Mouse (Mus musculus) midbrain, embryonic 16.5 days (tissue): Measurements from ENCODE around the gene Tex48. TPM values are rescaled to one million over a fixed set of nuclear protein-coding genes. Genes with fewer than 3 reads are reported as not detected.
A peak's percentile ranks its signal among the peaks of the same experiment; 100 is the strongest.

Experiments
- ATAC-seq: fragments of 200-750 bp; cut with Nextera tagmentation; 2 replicates; pipeline ENCODE4 v1.8.0; 2017; ENCODE audit warnings: moderate TSS enrichment
- H3K27ac ChIP-seq: fragments of 300-500 bp; sonication (generic); 2 replicates; pipeline ENCODE4 v1.5.1; 2014; ENCODE audit warnings: mild to moderate bottlenecking, low read length, mixed read lengths
- H3K27me3 ChIP-seq: fragments of 300-500 bp; sonication (generic); 2 replicates; pipeline ENCODE4 v1.6.1; 2014; ENCODE audit warnings: low read depth, low read length, mixed read lengths; ENCODE audit not compliant: control insufficient read depth, insufficient read depth
- H3K36me3 ChIP-seq: fragments of 300-500 bp; sonication (generic); 2 replicates; pipeline ENCODE4 v1.6.1; 2014; ENCODE audit warnings: mild to moderate bottlenecking, low read length, moderate library complexity, mixed read lengths; ENCODE audit not compliant: control insufficient read depth, insufficient read depth
- H3K4me1 ChIP-seq: fragments of 300-500 bp; sonication (generic); 2 replicates; pipeline ENCODE4 v1.6.1; 2014; ENCODE audit warnings: mild to moderate bottlenecking, low read length, mixed read lengths; ENCODE audit not compliant: control insufficient read depth, insufficient read depth
- H3K4me2 ChIP-seq: fragments of 300-500 bp; sonication (generic); 2 replicates; pipeline ENCODE4 v1.6.1; 2014; ENCODE audit warnings: mild to moderate bottlenecking, low read length, mixed read lengths
- H3K4me3 ChIP-seq: fragments of 300-500 bp; sonication (generic); 2 replicates; pipeline ENCODE4 v1.5.1; 2014; ENCODE audit warnings: low read depth, mild to moderate bottlenecking, low read length, moderate library complexity, mixed read lengths
- H3K9ac ChIP-seq: fragments of 300-500 bp; sonication (generic); 2 replicates; pipeline ENCODE4 v1.6.1; 2014; ENCODE audit warnings: low read depth, low read length, mixed read lengths
- H3K9me3 ChIP-seq: fragments of 300-500 bp; sonication (generic); replicated peaks from 2 replicates; pipeline ENCODE4 v1.6.1; 2014; ENCODE audit warnings: mild to moderate bottlenecking, low read length, mixed read lengths; ENCODE audit not compliant: control insufficient read depth, poor library complexity, severe bottlenecking
- WGBS: fragments of 180-500 bp; shearing (Covaris S2); extraction: QIAGEN DNeasy Blood & Tissue Kit; methylation state at CpG from one replicate; pipeline ENCODE4 v1.1.7; 2014; 5-methylcytosine and 5-hydroxymethylcytosine counted together
- polyA plus RNA-seq: library from polyadenylated mRNA; unstranded; fragments of >200 nt; fragmentation: Nextera tagmentation; extraction: Ambion mirVana; gene quantifications from 2 replicates; pipeline ENCODE4 v1.2.1, GENCODE M21; 2015

The Tex48 gene
- not detected in 2 replicates for polyA plus RNA-seq

DNA sequence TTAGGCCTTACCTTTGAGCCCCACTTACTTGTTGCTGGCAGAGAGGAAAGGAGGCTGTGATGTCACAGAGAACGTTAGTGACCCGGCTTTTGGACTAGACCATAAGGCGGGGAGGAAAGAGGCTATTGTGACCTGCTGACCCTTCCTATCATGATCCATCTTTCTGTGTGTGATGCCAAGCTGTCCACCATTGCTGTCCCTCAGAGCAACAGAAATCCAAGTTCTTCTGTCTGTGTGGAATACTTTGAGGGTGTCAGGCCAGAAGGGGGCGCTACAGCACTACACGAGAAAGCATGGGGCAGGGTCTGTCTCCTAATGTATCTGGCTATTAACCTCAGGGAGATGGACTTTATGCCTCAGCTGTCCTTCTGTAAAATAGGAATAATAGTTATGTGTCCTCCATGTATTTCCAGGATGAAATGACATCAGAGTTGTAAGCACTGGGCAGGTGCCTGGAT lies at the start of gene Tex48:
Gene Tex48, minus strand, starts transcription at position 51 of the 458 bp plus-strand sequence.
- H3K4me3 ChIP-seq = no peak within 1 kb of the TSS
- H3K9me3 ChIP-seq = no peaks in the 10 kb centered on the region
- H3K4me1 ChIP-seq = no peaks in the 10 kb centered on the region
- ATAC-seq = no peak
- H3K9ac ChIP-seq = no peak within 1 kb of the TSS
- no peaks in the 10 kb centered on the region for H3K27me3 ChIP-seq
- H3K27ac ChIP-seq = no peak within 1 kb of the TSS
- no peak within 1 kb of the TSS for H3K4me2 ChIP-seq
- no peaks in the 10 kb centered on the region for H3K36me3 ChIP-seq
- WGBS = 60% methylated on average over 5 of the region's 5 CpGs

DNA sequence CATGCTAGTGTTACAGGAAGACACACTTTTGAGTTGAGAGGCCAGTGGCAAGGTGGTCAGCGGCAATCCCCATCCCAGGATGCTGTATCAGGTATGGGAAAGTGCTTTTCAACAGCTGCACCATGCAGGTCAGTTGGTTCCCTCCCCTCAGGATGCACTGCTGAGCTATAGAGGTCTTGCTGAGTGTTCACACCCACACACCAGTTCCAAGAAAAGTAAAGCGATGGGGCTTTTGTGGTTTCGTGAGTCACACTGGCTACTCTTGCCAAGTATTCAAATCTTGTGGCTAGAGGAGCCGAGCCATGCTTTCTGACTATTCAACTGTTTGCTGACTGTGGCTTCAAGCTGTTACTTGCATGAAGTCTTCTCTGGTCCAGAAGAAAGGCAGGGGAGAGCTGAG lies 46.0 kb upstream of the Tex48 start:
- no peak overlapping the region for H3K9ac ChIP-seq
- ATAC-seq = no peak
- H3K9me3 ChIP-seq = 0 out of 2 replicates have a peak, but pooled peaks cover 2% of the 10 kb centered on the region
- no peak overlapping the region for H3K27ac ChIP-seq
- no peaks in the 10 kb centered on the region for H3K4me1 ChIP-seq
- H3K4me2 ChIP-seq = no peak overlapping the region
- H3K4me3 ChIP-seq = no peak overlapping the region
- H3K36me3 ChIP-seq = no peaks in the 10 kb centered on the region
- WGBS = 82% methylated on average over 4 of the region's 4 CpGs
- no peaks in the 10 kb centered on the region for H3K27me3 ChIP-seq

DNA sequence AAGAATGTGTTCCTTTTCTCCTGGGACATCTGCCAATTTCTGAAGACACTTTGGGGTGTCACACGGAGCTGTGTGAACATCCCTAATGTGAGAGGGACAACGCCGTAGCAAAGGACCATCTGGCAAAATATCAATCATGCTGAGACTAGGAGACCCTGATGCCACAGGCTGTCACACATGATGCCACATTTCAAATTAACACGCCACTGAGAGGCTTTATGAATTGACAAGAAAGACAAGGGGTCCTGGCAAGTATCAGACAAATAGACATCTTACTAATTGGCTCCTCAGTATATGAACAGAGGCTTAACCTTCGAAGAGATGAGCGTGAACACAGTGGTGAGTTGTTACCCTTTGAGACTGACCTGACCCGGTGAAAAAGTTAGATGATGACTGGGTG lies 43.5 kb upstream of the Tex48 start:
- no peak overlapping the region for H3K4me3 ChIP-seq
- H3K9ac ChIP-seq = no peak overlapping the region
- H3K27me3 ChIP-seq = no peaks in the 10 kb centered on the region
- WGBS = 63% methylated on average over 7 of the region's 7 CpGs
- no peak overlapping the region for H3K27ac ChIP-seq
- no peaks in the 10 kb centered on the region for H3K36me3 ChIP-seq
- no peaks in the 10 kb centered on the region for H3K4me1 ChIP-seq
- 0 out of 2 replicates have a peak, but pooled peaks cover 2% of the 10 kb centered on the region for H3K9me3 ChIP-seq
- ATAC-seq = no peak
- H3K4me2 ChIP-seq = no peak overlapping the region

DNA sequence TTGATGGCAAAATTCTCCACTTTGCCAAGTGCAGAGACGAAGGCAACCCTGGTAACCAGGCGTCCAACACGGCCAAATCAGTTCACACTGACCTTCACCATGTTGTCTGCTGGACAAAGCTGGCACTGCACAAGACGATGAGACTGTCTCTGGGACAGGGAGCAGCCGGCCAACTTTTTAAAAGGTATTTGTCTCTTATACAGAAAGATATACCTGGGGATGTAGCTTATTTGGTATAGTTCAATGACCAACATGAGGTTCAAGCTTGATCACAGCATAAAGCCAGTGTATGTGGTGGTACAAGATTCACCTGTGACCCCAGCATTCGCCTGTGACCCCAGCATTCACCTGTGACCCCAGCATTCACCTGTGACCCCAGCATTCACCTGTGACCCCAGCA lies 41.1 kb upstream of the Tex48 start, which contains the start of gene Gm11214:
Gene Gm11214, minus strand, starts transcription at position 101 of the 400 bp plus-strand sequence.
- ATAC-seq = no peak
- WGBS = 93% methylated on average over 6 of the region's 6 CpGs
- H3K9ac ChIP-seq = no peak within 1 kb of the TSS

DNA sequence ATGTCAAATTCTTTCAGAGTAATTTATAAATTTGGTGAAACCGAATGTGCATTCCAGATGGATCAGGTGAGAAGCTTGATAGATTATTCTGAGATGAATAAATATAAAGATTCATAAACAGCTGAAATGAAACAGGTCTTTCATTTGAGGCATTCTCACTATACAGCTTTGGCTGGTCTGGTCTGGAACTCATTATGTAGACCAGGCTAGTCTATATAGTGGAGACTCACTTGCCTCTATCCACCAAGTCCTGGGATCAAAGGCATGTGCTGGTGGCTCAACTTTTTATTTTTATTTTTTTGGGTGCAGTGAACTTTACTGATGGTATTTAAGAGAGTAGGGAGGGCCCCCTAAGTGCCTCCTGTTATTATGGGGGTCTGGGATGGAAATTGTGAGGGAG lies 39.6 kb upstream of the Tex48 start:
- 41% methylated on average over 1 of the region's 1 CpGs for WGBS
- ATAC-seq = no peak

More for the DNA sequence above, 41.1 kb upstream of the Tex48 start, which contains the start of gene Gm11214:
- Histone ChIP-seq H3K36me3 (no peaks in the 10 kb centered on the region), H3K4me1 (no peaks in the 10 kb centered on the region), H3K9me3 (0 out of 2 replicates have a peak, but pooled peaks cover 2% of the 10 kb centered on the region), H3K27ac (no peak within 1 kb of the TSS), H3K4me3 (no peak within 1 kb of the TSS), H3K4me2 (no peak within 1 kb of the TSS), H3K27me3 (no peaks in the 10 kb centered on the region)

DNA sequence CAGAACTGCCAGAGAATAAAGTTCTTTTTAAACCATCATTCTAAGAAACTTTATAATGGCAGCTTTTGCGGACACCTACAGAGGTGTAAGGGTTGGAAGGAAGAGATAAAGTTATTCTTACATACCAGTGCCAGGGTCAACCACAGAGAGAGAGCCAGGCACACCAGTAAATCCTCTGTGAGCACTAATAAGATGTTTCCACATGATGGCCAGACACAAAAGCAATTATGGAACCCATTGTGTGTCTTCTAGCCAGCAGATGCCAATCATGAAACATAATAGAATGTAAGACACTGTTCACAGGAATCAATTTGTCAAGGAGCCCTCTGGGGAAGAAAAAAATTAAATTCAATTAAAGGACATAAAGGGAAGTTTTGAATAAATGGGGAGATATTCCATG lies 39.2 kb upstream of the Tex48 start:
- no peaks in the 10 kb centered on the region for H3K9me3 ChIP-seq
- no peaks in the 10 kb centered on the region for H3K27me3 ChIP-seq
- no peak overlapping the region for H3K27ac ChIP-seq
- no peak overlapping the region for H3K9ac ChIP-seq
- no peak overlapping the region for H3K4me3 ChIP-seq
- no peaks in the 10 kb centered on the region for H3K36me3 ChIP-seq
- no peak overlapping the region for H3K4me2 ChIP-seq
- H3K4me1 ChIP-seq = no peaks in the 10 kb centered on the region
- ATAC-seq = 0 out of 2 replicates have a peak, but pooled peaks have one; percentile 42
- WGBS = 33% methylated on average over 1 of the region's 1 CpGs

More for the DNA sequence above, 39.6 kb upstream of the Tex48 start:
- H3K36me3 ChIP-seq = no peaks in the 10 kb centered on the region
- no peak overlapping the region for H3K9ac ChIP-seq
- no peaks in the 10 kb centered on the region for H3K9me3 ChIP-seq
- H3K4me3 ChIP-seq = no peak overlapping the region
- H3K27ac ChIP-seq = no peak overlapping the region
- H3K27me3 ChIP-seq = no peaks in the 10 kb centered on the region
- no peaks in the 10 kb centered on the region for H3K4me1 ChIP-seq
- no peak overlapping the region for H3K4me2 ChIP-seq

DNA sequence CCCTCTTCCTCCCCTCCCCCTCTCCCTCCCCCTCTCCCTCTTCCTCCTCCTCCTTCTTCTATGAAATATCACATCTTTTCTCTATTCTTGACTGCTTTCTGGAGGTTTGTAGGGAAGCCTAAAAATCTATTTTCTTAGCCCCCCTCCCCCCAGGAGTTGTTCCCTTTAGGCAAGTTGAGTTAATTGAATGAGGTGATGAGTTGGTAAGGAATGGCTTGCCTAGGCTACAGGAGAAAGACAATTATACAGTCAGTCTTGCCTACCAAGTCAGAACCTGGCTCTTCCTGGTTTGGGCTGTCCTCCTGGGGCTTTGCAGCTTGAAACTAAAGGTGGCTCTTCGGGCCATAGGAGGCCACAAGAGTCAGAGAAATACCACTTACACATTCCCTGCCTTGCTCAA lies 37.5 kb upstream of the Tex48 start:
- ATAC-seq = no peak
- no peak overlapping the region for H3K4me2 ChIP-seq

DNA sequence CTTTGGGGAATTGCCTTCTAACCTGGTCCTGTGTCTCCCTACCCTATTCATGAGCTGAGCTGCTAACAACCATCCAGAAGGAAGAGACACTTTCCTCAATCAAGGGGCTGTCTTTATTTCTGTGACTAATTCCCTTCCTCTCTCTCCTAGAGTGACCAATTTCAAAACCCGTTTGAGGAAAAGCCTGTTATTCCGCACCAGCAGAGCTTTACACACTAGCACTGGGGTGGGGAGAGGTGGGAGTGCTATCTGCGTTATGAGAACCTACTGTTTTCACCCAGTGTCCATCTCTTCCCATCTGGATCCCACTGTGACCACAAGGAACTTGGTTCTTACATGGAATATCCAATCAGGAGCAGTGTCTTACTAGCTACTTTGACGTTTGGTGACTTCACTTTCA lies 36.9 kb upstream of the Tex48 start:
- Histone ChIP-seq H3K4me3 (no peak overlapping the region), H3K4me2 (no peak overlapping the region), H3K27ac (no peak overlapping the region), H3K4me1 (no peaks in the 10 kb centered on the region), H3K9me3 (no peaks in the 10 kb centered on the region), H3K27me3 (no peaks in the 10 kb centered on the region), H3K9ac (no peak overlapping the region), H3K36me3 (no peaks in the 10 kb centered on the region)
- no peak for ATAC-seq
- 15% methylated on average over 4 of the region's 4 CpGs for WGBS

More for the DNA sequence above, 37.5 kb upstream of the Tex48 start:
- Histone ChIP-seq H3K27ac (no peak overlapping the region), H3K27me3 (no peaks in the 10 kb centered on the region), H3K9me3 (no peaks in the 10 kb centered on the region), H3K36me3 (no peaks in the 10 kb centered on the region), H3K4me1 (no peaks in the 10 kb centered on the region), H3K4me3 (no peak overlapping the region), H3K9ac (no peak overlapping the region)
- 76% methylated on average over 1 of the region's 1 CpGs for WGBS

DNA sequence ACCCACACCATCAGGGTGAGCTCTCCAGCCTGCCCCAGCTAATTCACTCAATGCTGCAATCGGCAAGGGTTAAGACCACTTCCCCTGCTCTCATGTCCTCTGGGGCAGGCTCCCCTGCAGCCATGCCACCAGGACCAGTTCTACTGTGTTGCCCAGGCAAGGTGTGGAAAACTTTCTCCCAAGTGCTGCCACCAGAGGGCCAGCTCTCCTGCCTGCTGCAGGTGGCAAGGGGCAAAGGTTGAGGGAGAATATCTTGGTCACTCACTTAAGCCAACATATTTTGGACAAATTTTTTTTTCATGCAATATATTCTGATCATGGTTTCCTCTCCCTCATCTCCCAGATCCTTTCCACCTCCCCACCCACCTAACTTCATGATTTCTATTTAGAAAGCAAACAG lies 32.2 kb upstream of the Tex48 start:
- Histone ChIP-seq H3K4me2 (no peak overlapping the region), H3K9me3 (no peaks in the 10 kb centered on the region), H3K36me3 (no peaks in the 10 kb centered on the region), H3K27ac (no peak overlapping the region), H3K4me1 (no peaks in the 10 kb centered on the region), H3K9ac (no peak overlapping the region), H3K27me3 (no peaks in the 10 kb centered on the region), H3K4me3 (no peak overlapping the region)
- 100% methylated on average over 1 of the region's 1 CpGs for WGBS
- no peak for ATAC-seq
